Mouse (Mus musculus) embryo, embryonic 11.5 days (tissue): ENCODE measurements at regions not wholly inside any gene's neighbourhood (a gene's known extent, or its start where the extent isn't known, plus 50 kb on each side); places are given as distances from the start of the nearest gene placed in this dataset.
A peak's percentile ranks its signal among the peaks of the same experiment; 100 is the strongest.

Source experiments
- DNase-seq: peaks from one replicate; pipeline ENCODE4 v3.0.0-alpha.2; 2012; ENCODE audit warnings: low read depth, low spot score

DNA sequence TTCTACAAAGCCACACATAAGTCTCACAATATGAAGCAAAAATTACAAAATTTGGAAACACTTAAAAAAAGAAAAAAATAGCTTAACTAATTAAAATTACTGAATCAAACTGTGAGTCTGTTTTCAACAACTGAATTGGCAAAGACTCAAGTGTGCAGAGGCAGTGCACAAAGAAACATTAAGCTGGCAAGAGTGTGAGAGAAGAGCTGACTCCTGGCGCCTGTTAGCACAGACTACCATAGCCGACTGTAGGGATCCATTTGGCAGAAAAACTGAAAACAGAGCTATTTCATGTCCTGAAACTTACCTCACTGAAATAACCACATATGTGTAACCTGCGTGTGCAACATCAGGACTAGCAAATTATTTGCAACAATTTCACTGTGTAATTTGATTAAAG is 746.4 kb upstream of the Cypt12 start:
- DNase-seq: no peak

DNA sequence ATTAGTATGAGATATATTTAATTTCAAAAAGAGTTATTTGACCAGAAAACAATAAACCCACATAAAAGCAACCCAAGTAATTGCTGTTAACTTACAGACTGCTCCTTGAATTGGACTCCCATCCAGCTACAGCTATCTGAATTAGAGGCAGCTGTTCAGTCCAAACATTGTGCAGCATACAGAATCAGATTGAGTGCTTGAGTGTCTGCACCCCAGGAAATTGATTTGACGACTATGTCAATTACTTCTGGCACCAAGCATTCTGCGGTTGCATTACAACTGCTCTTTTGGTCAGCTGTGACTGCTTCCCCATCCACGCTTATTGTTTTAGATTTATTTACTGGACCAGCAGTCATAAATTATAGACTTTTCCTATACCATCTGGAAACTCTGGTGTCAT is 734.2 kb upstream of the Cypt12 start:
- no peak for DNase-seq

DNA sequence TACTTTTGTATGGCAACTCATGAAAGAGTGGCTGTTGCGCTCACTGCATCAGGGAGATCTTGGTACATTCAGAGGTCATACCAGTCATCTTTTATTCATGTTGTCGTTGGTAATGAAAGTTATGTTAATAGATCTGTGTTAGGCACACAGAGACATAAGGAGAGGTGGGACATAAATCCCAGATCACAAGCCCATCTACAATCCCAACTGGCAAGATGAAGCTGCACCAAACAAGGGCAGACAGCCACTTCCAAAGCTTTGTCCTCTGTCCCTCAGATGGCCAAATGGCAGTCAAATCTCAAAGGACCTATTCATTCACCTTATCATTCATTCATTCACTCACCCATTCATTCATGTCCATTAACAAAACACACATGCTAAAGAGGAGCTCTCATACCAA is 731.4 kb upstream of the Cypt12 start:
- no peak for DNase-seq

DNA sequence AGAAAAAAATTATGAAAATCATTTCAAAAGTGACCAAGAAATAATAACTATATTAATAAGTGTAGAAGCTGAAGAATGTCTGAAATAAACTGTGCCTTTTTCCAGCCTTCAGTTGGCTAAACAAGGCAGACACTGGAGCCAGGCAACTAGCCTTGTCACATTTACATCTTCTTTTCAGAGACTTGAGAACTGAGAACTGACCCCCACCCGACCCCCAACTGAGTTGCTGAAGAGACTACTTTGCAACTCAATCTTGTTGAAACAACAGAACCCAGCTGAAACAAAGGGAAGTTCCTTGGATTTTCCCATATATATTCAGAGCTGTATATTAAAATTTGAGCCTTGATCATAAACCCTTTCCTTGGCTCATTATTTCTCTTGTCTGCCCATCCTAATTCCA is 709.8 kb upstream of the Cypt12 start:
- DNase-seq: no peak

DNA sequence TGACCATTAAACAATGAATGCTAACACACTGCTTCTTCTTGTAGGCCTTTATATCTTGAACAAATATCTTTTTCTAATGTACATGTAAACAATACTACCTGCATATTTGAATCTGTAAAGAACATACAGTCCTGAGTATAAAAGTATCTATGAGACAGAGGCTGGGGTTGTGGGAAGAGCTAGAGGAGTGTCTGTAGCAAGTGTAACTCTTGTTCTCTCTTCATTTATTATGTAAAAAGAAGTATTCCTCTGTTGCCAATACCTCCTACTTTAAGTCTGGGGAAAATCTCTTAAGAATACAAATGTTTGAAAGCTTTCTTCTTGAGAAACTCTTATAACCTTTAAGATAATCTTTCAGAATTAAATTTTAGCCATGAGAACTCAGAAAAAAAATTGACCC is 689.8 kb upstream of the Cypt12 start:
- DNase-seq: no peak

DNA sequence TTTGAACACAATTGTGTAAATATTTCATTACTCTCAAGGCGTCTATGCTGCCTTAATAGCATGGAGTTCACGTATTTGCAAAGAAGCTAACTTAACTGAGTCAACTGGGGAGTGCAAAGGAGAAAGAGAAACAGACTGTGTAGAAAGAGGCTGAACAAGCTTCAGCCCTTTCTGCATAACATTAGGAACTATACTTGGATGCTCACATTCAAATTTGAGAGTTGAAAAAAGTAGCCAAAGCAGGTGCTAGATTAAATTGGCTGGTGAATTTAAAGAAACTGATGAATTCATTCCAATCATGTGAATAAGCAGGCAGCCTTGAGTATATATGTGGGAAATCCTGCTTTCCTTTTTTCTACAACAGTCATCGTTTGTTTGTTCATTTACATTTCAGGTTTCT is 689.1 kb upstream of the Cypt12 start:
- no peak for DNase-seq

DNA sequence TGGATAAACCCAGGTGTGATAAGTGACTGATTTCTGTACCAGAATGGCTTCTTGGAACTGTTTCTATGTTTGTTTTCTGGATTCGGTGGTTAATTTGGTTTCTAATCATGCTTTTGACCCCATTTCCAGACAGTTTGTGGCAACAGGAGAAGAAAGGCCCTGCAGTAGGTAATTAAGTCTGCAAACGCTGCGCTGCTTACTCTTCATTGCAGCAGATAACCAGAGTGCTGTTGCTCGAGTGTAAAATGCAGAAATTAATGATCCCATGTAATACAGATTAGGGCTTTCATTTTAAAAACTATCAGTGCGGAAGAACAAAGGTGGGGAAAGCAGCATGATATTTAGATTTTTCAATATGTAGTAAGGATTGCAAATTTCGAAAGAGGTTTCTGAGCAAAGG is 667.0 kb upstream of the Cypt12 start:
- no peak for DNase-seq

DNA sequence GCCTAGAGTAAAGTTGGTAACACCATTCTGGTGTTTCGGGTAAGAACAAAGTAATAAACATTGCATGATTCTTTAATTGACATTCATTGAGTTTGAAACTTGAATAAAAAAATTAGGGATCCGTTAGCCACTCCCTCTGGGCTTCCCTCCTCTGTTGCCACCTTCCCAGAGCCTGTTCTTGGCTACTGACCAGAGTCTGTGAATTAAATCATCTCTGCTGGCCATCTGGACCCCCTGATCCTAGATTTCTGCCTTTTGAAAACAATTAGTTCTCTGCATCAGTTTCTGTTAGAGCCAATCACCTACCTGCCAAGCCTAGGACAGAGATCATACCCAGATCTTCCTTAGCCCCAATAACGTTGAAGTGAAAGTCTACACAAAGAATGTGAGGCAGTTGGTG is 665.3 kb upstream of the Cypt12 start:
- no peak for DNase-seq

DNA sequence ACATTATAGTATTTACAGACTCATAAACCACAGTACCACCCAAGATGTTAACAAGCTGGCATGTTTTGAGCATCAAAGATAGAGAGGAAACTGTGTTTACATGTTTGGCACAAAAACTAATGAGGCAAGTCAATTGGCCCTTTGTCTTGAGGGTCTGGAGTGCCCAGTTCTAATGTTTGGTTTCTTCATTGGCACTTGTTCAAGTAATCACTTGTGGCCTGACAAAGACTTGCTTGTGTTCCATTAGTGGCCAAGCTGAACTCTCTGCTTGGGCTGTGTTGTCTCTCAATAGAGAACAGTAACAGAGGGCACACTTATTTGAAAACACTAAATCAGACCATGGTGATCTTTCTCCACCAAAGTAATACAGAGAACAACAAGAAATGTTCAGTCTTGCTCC is 630.7 kb upstream of the Cypt12 start:
- no peak for DNase-seq

DNA sequence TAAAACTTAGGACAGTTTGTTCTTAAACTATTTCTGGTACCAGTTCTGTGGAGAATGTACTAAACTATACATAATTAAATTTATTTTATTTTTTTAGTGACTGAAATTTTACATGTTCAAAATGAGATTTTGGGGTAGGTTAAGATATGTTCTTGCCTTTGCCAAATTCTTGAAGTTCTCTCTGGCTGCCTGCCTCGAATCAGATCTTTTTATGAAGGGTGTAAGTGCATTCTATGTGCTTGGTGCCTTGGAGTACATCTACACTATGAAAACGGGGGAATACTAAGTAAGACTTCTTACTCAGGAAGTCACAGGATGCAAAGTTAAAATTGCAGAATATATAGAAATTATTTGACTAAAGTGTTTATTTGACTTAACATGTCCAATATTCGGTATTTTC is 629.8 kb upstream of the Cypt12 start:
- no peak for DNase-seq

DNA sequence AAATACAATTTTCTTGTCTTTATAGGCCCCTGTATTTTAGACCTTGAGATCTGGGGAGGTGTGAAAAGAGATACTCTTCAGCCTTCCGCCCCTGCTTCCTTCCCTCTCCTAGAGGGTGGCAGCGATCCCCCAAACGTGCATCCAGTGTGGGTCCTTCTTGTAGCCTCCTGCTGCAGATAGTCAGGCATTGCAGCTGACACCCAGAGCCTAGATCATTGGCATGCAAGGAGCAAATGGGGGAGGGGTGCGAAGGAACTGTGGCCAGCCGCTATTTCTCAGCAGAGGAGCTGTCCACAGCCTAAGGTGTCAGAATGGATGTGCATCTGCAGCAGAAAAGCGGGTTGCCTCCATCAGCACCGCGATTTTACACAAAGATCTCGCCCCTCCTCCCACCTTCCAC is 629.0 kb upstream of the Cypt12 start:
- peak; percentile 30 for DNase-seq

DNA sequence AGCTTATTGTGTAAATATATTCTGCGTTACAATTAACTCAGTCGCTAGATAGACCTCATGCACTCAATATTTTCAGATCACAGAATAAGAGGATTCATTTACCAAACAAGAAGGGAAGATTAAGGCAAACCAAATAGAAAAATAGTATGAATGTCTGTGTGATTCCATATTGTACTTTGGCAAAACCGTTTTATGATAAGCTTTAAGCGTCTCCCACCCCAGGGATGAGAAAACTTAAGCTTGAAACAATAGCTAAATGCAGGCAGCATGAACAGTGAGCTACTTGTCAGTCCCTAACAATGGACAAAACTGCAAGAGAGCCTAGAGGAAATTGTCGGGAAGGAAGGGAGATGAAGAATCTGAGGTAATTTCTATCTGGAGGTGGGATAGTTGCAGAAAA is 628.3 kb upstream of the Cypt12 start:
- DNase-seq: no peak

DNA sequence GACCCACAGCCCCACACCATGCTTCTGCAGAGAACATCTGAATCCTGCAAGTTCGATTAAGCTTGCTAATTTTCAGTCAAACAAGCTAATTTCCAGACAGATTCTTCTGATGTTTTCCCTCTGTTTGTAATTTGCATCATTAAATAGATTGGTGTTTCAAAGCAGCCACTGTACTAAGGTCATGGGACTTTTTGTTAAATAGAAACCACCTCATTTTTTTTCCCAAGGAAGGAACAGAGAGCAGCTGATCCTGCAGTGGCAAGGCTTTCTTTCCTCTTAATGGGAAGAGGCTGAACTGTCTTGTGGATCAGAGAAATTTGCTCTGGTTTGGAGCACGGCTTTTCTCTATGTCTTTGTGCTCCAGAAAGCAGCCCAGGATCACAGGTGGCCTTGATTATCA is 625.9 kb upstream of the Cypt12 start:
- DNase-seq: no peak

DNA sequence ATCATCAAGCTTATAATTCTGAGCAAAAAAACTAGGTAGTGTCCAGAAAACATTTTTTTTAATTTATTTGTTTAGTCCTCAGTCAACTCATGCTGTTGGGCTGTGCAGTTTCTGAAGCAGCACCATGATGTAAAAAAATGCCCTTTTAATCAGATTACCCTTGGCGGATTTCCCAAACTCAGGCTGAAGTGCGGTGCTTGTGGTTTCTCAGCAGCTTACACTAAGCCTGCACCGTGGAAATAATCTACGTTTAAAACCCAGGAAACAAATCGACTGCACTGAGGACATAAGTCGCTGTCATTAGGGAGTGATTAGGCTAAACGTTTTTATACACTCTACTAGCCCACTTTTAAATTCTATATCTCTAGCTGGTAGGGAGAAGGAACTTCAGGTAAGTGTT is 623.4 kb upstream of the Cypt12 start:
- no peak for DNase-seq

DNA sequence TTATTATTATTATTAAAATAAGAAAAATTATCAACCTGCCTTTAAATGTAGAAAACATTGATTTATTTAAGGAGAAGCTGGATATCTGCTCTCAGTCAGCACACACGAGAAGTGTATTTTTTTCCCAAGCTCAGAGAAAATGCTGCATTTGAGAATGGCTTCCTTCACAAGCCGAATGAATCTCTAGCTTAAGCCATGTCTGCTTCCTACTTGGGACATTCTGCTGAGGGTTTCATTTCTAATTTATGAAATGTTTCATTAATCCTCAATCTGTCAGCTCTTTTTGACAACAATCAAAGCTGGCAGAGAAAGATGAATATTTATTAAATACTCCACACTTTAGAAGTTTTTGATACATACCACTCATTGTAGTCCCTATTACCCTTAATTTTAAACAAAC is 622.4 kb upstream of the Cypt12 start:
- DNase-seq: no peak

DNA sequence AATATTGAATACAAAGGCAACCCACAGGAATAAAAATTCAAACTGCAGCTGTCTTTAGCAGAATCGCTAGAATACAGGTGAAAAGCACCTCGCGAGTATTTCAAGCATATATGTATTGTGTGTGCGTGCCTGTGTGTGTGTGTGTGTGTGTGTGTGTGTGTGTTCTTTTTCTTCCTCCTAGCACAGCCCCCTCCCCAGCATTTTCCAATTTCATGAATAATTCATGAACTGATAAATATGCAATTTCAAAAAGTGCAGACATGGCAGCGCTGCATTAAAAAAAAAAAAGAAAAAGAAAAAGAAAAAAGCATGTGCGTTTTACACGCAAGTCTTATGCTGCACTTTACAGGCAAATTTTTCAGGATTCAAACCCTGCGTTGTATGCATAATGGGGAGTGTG is 621.9 kb upstream of the Cypt12 start:
- DNase-seq: no peak

DNA sequence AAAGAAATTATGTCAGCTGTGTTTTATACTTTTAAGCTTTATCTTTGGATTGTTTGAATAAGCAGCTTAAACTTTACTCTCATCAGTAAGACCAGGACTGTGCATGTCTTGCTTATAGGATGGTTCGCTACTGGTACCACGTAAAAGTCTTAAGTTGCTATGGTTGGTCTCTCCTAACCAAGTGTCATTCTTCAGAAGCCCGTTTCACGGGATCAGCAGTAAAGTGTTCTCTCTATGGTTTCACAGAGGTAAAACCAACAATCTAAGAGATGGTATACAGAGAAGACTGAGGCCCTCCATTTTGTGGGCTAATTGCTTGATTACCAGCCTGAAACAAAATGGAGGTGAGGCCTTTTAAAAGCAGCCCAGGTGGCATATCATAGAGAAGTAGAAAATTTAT is 621.4 kb upstream of the Cypt12 start:
- no peak for DNase-seq

DNA sequence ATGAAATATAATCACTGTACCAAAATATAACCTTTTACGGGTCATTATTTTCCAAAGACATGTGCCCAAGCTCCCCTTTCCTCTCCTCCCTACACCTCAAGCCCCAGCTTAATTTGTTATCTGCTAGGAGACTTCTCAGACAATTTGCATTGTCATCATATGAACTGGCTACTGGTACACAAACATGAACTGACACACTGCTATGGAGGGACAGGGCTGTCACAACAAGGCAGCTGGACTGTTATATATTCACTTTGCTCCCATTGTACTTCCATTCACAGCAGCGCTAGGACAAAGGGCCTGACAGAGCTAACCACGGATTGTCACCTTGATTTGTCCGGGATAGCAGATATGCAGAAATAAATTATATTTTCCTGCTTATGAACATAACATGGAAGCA is 620.5 kb upstream of the Cypt12 start:
- DNase-seq: no peak

DNA sequence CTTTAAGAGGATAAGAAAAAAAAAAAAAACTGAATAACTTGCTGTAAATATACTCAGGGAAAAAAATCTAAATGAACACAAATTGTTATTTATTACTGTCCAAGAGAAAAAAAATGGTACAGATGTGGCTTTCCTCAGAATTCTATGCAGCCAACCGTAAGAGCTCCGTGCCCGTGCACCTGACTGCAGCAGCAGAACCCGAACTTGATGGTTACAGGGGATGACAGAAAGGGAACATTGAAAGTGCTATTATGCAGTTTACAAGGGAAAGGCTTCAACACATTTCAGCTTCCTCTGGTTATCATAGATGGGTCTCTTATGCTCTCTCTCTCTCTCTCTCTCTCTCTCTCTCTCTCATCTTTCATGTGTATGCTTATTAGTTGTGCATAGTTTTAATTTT is 618.8 kb upstream of the Cypt12 start:
- no peak for DNase-seq

DNA sequence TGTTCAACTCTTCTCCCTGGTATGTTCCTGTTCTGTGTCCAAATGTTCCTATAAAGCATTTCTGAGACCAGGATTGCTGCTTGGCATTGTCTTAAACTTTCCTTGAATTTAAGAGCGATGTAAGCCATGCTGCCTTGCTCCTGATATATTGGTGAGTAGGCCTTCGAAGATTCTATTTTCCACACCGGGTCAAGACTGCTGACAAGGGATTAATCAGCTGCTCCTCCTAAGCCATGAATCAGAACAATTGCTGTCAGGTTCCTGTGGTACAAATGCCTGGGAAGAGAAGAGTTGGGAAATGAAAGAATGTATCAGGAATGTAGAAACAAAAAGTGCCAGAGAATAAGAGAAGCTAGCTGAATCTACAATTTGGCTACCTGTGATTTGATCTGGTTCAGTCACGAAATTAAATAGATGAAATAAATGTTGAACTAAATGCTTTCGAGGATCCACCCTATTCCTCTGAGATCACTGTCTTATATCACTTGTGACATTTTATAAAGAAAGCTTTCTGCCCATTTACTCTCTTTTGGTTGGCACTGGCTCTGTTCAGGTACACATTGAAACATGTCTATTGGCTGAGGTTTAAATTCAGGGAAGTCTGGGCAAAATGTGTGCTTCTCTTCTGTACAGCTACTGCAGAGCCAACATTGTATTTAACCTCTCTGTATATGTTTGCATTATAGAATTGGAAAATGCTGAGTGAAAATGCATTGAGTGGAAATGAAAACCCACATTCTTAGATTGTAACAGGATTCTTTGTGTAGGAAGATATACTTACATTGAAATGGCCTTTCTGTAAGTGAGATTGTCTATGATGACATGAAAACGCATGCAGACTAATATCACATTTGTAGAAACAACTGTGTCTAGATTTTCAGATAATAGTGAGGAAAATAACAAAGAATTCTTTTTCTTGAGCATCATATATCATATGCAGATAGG is 617.5 kb upstream of the Cypt12 start:
- no peak for DNase-seq

DNA sequence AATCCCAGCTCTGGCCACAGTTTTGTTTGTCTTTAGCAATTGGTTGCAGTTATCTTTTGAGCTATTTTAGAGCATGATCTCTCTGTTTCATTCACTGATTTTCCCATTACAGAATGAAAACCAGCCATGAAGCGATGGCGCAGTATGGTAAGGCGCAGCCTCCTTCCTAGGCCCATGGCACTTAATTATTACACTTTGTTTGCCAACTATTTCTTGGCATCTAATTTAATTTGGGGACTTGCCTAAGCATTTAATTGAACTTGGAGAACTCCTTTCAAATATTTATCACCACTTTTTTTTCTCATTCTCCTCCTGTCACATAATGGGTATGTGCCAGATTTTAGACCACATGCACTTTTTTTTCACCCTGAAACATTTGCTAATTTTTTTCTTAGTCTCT is 588.0 kb upstream of the Cypt12 start:
- no peak for DNase-seq
